Mouse (Mus musculus) embryonic facial prominence, embryonic 13.5 days (tissue): ENCODE results near the gene Rab8a. TPM values are rescaled to one million over a fixed set of nuclear protein-coding genes. Genes with fewer than 3 reads are reported as not detected.
A peak's percentile ranks its signal among the peaks of the same experiment; 100 is the strongest.

ENCODE experiments used
- ATAC-seq: fragments of 200-750 bp; cut with Nextera tagmentation; 2 replicates; pipeline ENCODE4 v1.8.0; 2017; ENCODE audit warnings: low read depth; ENCODE audit not compliant: insufficient number of reproducible peaks, insufficient read depth, low FRiP score, low TSS enrichment
- H3K27ac ChIP-seq: fragments of 300-500 bp; sonication (generic); 2 replicates; pipeline ENCODE4 v1.5.1; 2015; ENCODE audit warnings: moderate library complexity, mild to moderate bottlenecking, inconsistent platforms
- H3K27me3 ChIP-seq: fragments of 300-500 bp; sonication (generic); 2 replicates; pipeline ENCODE4 v1.6.1; 2015; ENCODE audit warnings: mild to moderate bottlenecking, inconsistent platforms
- H3K36me3 ChIP-seq: fragments of 300-500 bp; sonication (generic); 2 replicates; pipeline ENCODE4 v1.6.1; 2015; ENCODE audit warnings: mild to moderate bottlenecking, inconsistent platforms
- H3K4me1 ChIP-seq: fragments of 300-500 bp; sonication (generic); 2 replicates; pipeline ENCODE4 v1.6.1; 2015; ENCODE audit warnings: inconsistent platforms
- H3K4me2 ChIP-seq: fragments of 300-500 bp; sonication (generic); 2 replicates; pipeline ENCODE4 v1.6.1; 2015; ENCODE audit warnings: moderate library complexity, mild to moderate bottlenecking, inconsistent platforms
- H3K4me3 ChIP-seq: fragments of 300-500 bp; sonication (generic); 2 replicates; pipeline ENCODE4 v1.5.1; 2015; ENCODE audit warnings: mild to moderate bottlenecking, inconsistent platforms
- H3K9ac ChIP-seq: fragments of 300-500 bp; sonication (generic); 2 replicates; pipeline ENCODE4 v1.6.1; 2015; ENCODE audit warnings: mild to moderate bottlenecking, inconsistent platforms
- H3K9me3 ChIP-seq: fragments of 300-500 bp; sonication (generic); 2 replicates; pipeline ENCODE4 v1.6.1; 2016; ENCODE audit warnings: inconsistent platforms
- WGBS: fragments of 180-500 bp; shearing (Covaris S2); methylation state at CpG from one replicate; pipeline ENCODE4 v1.1.7; 2015; ENCODE audit warnings: mixed read lengths; 5-methylcytosine and 5-hydroxymethylcytosine counted together
- polyA plus RNA-seq: library from polyadenylated mRNA; unstranded; fragments of >200 nt; fragmentation: Nextera tagmentation; extraction: Ambion mirVana; gene quantifications from 2 replicates; pipeline ENCODE4 v1.2.1, GENCODE M21; 2015

Gene Rab8a
- polyA plus RNA-seq, 1 experiment from 2014 or later = 132 TPM

DNA sequence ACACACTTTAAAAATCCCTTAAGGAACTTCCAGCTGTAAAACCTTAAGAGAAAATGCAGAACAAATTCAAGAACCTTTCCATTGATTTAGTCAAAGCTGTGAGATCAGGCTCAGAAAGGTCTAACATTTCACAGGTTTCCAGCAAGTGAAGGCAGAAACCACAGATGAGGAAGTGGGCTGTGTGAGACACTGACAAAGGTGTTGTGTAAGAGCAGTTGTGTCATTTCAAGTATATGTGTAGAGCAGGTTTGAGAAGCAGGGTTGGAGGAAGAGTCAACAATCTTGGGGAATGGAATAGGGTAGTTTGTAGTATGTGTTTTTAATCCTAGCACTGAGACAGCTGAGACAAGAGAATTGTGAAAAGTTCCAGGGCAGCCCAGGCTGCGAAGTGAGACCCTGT lies 54.9 kb downstream of the Rab8a start:
- no peak overlapping the region for H3K4me2 ChIP-seq
- no peaks in the 10 kb centered on the region for H3K9me3 ChIP-seq
- ATAC-seq = no peak
- H3K27ac ChIP-seq = no peak overlapping the region
- peaks cover 8% of the 10 kb centered on the region for H3K4me1 ChIP-seq
- no peak overlapping the region for H3K4me3 ChIP-seq
- no peak overlapping the region for H3K9ac ChIP-seq
- peaks cover 5% of the 10 kb centered on the region; the same call in 1 of the 2 replicates for H3K27me3 ChIP-seq
- 48% methylated on average over 1 of the region's 1 CpGs for WGBS
- H3K36me3 ChIP-seq = 0 out of 2 replicates have a peak, but pooled peaks cover under 1% of the 10 kb centered on the region

- no peak for ATAC-seq
- Histone ChIP-seq H3K27me3 (peaks cover 5% of the 10 kb centered on the region; the same call in 1 of the 2 replicates), H3K4me1 (peaks cover 13% of the 10 kb centered on the region), H3K27ac (no peak overlapping the region), H3K9me3 (no peaks in the 10 kb centered on the region), H3K36me3 (peaks cover 32% of the 10 kb centered on the region), H3K9ac (no peak overlapping the region), H3K4me2 (peak overlapping the region; percentile 77), H3K4me3 (peak overlapping the region; percentile 86)
- WGBS = 81% methylated on average over 10 of the region's 10 CpGs
Observed at GRCm38 (mm10) chr8:72218781-72219540, 58.0 kb downstream of the Rab8a start.

GRCm38 (mm10) chr8:72219541-72220363 lies 58.8 kb downstream of the Rab8a start, which contains the start of gene Fam32a:
Gene Fam32a (plus strand): TSS chr8:72219730.
- peak within 1 kb of the TSS; percentile 86 for H3K9ac ChIP-seq
- peak within 1 kb of the TSS; percentile 86 for H3K4me3 ChIP-seq
- peak within 1 kb of the TSS; percentile 74 for H3K27ac ChIP-seq
- peak; percentile 93 for ATAC-seq
- H3K9me3 ChIP-seq = no peaks in the 10 kb centered on the region
- H3K4me2 ChIP-seq = peak within 1 kb of the TSS; percentile 77
- H3K36me3 ChIP-seq = peaks cover 34% of the 10 kb centered on the region
- peaks cover 5% of the 10 kb centered on the region; the same call in 1 of the 2 replicates for H3K27me3 ChIP-seq
- WGBS = 19% methylated on average over 39 of the region's 39 CpGs
- peaks cover 13% of the 10 kb centered on the region for H3K4me1 ChIP-seq

GRCm38 (mm10) chr8:72220758-72221157 lies 59.8 kb downstream of the Rab8a start:
- Histone ChIP-seq H3K9me3 (no peaks in the 10 kb centered on the region), H3K4me1 (peaks cover 13% of the 10 kb centered on the region), H3K27ac (no peak overlapping the region), H3K4me2 (peak overlapping the region; percentile 77), H3K36me3 (peaks cover 34% of the 10 kb centered on the region), H3K27me3 (no peaks in the 10 kb centered on the region), H3K4me3 (peak overlapping the region; percentile 86), H3K9ac (no peak overlapping the region)
- WGBS = 87% methylated on average over 4 of the region's 4 CpGs
- ATAC-seq = 0 out of 2 replicates have a peak, but pooled peaks have one; percentile 4

DNA sequence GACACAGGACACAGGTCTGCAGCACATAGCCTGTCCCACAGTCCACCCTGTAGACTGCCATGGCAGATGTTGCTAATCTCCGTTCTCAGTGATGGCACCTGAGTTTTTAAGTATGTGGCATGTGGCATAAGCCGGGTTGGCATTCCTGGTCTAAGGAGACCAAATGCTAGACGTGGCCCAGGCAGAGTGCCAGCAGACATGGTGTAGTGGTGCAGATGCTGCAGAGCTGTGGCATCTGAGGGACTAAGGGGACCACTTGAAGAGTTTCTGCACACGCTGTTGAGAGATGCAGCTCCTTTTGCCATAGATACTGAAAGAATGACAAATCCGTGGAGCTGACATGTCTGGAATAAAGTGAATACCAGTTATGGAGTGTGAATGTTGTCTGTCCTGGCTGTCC lies 61.7 kb downstream of the Rab8a start:
- ATAC-seq = no peak
- no peak overlapping the region for H3K9ac ChIP-seq
- WGBS = 91% methylated on average over 5 of the region's 5 CpGs

More for the DNA sequence above, 61.7 kb downstream of the Rab8a start:
- no peaks in the 10 kb centered on the region for H3K27me3 ChIP-seq
- H3K4me3 ChIP-seq = no peak overlapping the region
- H3K36me3 ChIP-seq = peaks cover 34% of the 10 kb centered on the region
- no peak overlapping the region for H3K4me2 ChIP-seq
- H3K9me3 ChIP-seq = no peaks in the 10 kb centered on the region
- no peak overlapping the region for H3K27ac ChIP-seq
- peaks cover 13% of the 10 kb centered on the region for H3K4me1 ChIP-seq

Other genes with a start within 250 kb of the Rab8a start
- 18.9 and 21.3 TPM in 2 replicates for gene Zfp961, start 210.2 kb upstream of the Rab8a start, polyA plus RNA-seq
- 0.34 and 0.56 TPM in 2 replicates for gene Cyp4f18, start 151.6 kb upstream of the Rab8a start, polyA plus RNA-seq
- not detected in 2 replicates for gene Olfr372, start 120.0 kb upstream of the Rab8a start, polyA plus RNA-seq
- gene Olfr373, start 78.0 kb upstream of the Rab8a start, polyA plus RNA-seq = 0.11 TPM in 1 of 2 replicates, not detected in the other
- gene Olfr374, start 54.2 kb upstream of the Rab8a start, polyA plus RNA-seq = 0.03 TPM in 2 replicates
- gene Tpm4, start 26.2 kb upstream of the Rab8a start, polyA plus RNA-seq = 622 and 634 TPM in 2 replicates
- gene Hsh2d, start 28.4 kb downstream of the Rab8a start, polyA plus RNA-seq = not detected in 2 replicates
- gene Cib3, start 51.6 kb downstream of the Rab8a start, polyA plus RNA-seq = not detected in 2 replicates
- gene Gm11034, start 52.4 kb downstream of the Rab8a start, polyA plus RNA-seq = not detected in 2 replicates
- 75.3 and 78.1 TPM in 2 replicates for gene Fam32a, start 58.5 kb downstream of the Rab8a start, polyA plus RNA-seq
- 125 and 126 TPM in 2 replicates for gene Ap1m1, start 78.8 kb downstream of the Rab8a start, polyA plus RNA-seq
- 26.9 and 55.7 TPM in 2 replicates for gene Gm10282, start 144.1 kb downstream of the Rab8a start, polyA plus RNA-seq
- 5.6 and 5.8 TPM in 2 replicates for gene Klf2, start 157.8 kb downstream of the Rab8a start, polyA plus RNA-seq